Mouse (Mus musculus): ENCODE measurements at regions not wholly inside any gene's neighbourhood (a gene's known extent, or its start where the extent isn't known, plus 50 kb on each side); places are given as distances from the start of the nearest gene placed in this dataset.
A peak's percentile ranks its signal among the peaks of the same experiment; 100 is the strongest.

DNA sequence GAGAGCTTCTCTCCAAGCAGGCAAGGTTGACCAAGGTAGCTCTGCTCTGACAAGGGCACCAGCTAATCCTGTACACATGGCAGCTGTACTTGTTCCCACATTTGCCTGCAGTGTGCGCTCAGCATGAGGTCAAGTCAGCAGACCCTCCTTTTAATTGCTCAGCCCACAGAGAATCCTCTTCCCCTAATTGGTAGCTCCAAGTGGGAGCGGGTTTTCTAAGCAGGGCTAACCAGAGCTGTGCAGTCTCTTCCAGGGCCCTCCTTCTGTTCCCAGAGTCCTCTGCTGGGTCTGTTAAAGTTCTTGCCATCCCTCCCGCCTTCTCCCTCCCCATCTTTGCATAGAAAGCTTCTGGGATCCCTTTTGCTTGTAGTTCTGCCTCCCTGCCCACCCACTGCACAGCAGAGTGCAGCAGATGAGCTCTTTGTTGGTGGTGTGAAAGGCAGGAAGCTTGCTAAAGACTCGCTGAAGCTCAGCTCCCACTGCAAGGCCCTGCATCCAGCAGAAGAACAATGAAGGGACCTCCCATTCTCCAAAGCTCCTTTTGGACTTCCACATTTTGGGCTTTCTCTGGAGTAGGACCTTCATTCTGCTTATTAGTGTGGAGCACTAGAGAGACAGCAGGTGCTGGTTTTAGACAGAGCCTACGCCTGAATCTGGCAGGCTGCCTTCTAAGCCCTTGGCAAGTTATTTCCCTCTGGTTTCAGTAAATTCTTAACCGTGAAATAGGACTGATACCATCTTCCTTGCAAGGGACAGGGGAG lies 235.3 kb upstream of the Serp2 start:
- DNase-seq (ENCODE audit: low spot score): no peak

DNA sequence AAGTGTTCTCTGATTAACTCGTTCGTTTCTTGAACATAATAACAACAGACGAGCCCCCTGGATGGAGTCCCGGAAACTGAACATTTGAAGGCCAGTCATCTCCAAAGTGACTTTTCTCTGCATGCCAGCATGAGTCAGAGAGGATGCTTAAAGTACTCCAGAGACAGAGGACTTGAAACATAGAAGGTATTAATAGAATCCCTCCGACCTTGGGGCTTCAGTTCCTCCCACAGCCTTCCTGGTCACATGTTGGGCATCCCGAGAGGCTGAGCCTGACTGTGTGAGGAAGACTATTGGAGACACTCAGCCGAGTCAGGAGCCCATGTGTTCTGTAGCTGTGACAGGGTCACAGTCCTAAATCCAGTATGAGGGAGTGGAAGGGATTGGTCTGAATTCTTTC lies 232.7 kb upstream of the Serp2 start:
- DNase-seq (ENCODE audit: low spot score): no peak

DNA sequence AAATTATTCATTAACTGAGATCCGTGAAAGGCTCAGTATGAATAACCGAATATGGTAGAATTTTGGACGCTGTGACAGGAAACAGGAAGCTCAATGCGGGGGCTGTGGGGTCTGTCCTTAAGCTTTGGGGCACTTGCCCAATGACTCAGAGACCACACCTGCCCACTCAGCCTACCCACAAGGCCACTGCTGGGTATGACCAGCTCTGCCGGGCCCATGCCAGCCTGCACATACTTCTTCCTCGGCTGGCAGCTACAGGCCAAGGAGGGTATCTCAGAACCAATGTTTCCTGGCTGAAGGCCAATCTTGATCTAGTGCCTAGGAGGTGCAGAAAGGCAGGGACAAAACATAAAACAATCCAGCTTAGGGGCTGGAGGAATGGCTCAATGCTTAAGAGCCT lies 230.9 kb upstream of the Serp2 start:
- DNase-seq (ENCODE audit: low spot score): peak; percentile 70

DNA sequence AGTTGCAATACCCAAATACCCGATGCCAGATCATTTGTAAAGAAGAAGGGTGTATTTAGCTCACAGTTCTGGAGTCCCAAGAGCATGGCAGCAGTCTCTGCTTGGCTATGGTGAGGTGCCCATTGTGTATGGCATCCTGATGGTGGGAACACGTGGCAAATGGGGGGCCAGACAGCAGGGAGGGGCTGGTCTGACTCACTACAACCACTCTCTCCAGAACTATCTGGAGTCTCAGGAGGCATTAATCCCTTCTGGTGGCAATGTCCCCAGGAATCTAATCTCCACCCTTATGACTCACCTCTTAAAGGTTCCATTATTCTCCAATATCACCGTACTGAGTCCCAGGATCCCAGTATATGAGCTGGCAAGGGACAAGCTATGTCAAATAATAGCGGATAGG lies 229.5 kb upstream of the Serp2 start:
- no peak for DNase-seq (ENCODE audit: low spot score)

DNA sequence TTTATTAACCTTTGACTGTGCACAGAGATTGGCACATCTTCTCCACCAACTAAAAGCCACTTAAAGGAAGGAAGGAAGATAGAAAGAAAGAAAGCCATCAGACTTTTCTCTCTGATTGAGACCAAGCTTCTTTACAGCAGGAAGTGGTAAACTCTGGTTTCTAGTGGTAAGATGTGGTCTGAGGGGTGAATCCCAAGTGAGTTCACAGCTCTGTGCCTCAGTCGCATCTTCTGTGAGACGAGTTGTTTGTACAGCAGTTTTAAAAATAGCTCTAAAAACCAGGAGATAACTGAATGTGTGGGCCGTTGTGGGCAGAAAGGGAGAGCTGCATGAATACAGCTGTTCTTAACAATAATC lies 224.8 kb upstream of the Serp2 start:
- DNase-seq (ENCODE audit: low spot score): no peak

DNA sequence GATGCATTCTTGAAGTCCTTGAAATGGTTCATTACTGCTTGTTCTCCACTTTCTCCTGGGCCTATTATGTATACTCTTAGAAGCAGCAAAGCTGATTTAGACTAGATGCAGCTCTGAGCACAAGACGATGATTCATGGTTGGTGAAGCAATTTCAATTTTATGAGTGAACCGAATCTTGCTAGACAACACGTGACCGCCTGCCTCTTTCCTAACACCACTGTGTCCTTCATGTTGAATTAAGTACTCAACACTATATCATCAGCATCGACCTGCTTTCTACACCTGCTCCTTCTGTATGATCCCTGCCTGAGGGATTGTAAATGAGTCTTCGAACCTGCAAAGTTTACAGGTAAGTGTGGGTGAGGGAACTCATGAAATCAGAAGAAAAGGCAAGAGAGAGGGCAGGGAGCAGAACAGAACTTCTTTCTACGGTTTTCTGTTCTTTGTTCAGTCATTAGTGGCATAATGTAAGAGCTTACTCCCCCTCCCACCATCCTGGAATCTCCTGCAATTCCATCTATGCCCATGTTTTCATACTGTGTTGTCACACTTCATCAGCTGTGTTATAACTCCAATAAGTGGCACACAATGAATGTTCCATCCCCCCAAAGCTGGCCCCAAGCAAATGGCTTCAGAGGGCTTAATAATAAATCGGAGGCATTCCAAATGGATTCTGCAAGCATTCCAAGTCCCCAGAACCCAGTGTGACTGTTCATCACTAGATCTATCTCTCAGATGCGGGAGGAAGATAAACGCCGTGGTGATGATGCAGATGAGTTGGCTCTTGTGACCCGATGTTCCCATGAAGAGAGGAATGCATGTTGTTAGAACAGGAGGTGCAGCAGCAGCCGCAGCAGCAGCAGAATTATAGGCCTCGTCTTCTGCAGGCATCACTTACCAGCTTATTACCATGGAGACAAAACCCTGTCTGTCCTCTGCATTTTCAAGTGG lies 224.2 kb upstream of the Serp2 start:
- no peak for DNase-seq (ENCODE audit: low spot score)

DNA sequence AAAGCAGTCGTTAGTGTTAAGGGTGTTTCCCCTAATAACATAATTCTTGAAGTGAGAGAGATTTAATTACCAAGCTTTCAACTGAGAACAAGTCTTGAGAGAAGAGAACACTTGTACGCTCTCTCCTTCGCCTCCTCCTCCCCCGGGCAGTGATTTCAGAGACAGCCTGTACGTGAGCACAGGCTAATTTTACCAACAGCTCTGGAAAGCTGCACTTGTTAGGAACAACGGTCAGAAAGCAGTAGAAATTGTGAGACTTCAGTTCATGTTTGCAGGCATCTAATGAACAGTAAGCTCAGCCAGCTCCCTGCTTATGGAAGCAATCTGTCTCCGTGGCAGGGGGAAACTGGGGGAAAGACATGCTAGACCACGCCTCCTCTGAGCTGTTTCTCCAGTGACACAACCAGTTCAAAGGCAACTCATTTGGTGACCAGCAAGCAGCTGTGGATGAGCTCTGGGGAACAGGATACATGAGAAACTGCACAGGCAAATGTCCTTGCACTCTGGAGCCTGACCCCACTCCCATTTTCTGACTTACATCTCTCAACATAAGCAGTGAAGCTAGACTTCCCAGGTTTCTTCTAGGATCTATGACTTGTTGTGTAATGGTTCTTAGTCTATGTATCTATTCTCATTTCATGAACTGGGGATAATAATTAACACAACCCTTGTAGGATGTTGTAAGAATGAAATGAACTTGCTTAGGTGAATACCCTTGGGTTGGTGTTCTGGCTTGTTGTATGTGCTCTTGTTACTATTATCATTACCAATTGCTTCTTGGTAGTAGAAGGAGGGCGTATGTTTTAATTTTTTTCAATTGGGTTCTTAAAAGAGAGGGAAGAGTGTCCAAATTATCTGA lies 222.1 kb upstream of the Serp2 start:
- DNase-seq (ENCODE audit: low spot score): no peak

DNA sequence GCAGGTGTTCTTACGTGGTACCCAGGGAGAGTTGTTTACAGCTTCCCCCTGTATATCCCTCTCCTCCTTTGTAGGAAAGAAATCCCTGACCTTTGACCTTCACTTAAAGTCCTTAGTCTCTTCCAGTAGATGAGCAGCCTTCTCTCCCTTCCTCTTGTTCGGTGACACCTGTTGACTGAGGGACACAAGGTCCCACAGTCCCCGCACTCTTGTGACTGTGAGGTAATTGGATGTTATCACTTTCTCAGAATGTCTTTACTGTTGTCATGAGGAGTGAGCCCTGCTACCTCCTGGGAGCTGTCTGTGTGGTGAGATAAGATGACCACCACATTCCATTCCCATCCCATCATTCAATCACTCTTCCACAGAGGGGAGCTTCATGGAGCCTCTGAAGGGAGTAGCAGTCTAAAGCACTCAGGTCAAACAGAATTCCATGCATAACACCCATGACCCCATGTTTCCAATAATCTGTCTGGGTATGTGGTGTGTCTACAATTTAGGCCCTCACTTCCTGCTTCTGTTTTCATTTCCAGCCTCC lies 218.8 kb upstream of the Serp2 start:
- DNase-seq (ENCODE audit: low spot score): no peak

DNA sequence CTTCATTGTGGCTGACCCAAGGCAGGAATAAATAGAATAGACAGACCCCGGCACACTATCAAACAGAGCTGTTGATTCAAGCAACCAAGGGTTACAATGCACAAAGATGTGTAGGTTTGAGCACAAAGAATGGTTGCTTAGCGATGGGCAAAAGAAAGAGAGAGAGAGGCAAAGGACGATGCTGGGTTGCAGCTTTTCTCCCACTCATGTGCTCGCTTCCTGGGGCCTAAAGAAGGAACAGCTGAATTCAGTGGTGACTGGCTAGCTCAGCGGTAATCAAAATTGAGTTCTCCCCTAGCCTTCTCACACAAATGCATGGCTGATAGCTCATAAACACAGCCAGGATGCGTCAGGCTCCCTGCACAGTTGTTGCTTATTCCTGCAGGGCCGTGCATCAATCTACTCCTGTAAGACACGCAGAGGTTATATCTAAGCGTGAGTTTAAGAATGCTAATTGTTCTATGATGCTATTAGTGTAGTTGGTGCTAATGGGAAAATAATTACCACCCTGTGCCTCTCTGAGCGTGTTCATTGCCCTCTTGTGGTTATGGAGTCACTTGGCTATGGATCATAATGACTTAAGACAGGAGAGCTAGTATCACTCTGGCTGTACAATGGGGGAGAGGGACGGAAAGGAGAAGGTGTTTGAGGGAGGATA lies 216.2 kb upstream of the Serp2 start:
- no peak for DNase-seq (ENCODE audit: low spot score)

DNA sequence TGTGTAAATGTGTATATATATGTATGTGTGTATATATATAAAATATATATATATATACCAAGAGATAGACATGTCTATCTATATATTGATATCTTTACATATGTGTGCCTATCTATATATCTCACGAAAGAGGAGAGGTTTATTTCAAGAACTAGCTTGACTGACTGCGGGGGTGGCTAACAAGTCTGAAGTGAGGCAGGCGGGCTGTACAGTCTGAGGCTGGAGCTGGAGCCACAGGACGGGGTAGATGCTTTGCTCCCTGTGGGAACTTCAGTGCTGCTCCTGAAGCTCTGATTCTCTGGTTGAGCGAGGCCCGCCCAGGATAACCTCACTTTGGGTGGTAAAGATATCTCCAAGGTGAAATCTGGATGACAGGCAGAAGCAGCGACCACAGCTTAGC lies 213.4 kb upstream of the Serp2 start:
- no peak for DNase-seq (ENCODE audit: low spot score)

DNA sequence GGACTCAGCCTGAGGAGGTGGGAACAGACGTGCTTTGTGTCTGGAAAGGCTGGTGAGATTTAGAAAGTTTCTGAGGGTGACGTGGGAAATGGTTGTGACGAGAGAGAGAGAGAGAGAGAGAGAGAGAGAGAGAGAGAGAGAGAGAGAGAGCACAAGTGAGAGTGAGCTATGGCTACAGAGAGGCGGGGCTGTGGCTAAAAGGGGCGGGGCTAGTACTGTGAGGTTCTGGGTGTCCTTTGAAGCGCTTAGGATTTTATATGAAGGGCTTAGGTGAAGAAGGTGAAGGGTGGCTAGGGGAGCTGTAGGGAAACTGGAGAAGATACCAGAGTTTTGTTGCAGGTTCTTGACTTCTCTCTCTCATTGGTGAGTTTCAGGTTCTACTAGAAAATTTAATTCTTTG lies 210.6 kb upstream of the Serp2 start:
- DNase-seq (ENCODE audit: low spot score): no peak

DNA sequence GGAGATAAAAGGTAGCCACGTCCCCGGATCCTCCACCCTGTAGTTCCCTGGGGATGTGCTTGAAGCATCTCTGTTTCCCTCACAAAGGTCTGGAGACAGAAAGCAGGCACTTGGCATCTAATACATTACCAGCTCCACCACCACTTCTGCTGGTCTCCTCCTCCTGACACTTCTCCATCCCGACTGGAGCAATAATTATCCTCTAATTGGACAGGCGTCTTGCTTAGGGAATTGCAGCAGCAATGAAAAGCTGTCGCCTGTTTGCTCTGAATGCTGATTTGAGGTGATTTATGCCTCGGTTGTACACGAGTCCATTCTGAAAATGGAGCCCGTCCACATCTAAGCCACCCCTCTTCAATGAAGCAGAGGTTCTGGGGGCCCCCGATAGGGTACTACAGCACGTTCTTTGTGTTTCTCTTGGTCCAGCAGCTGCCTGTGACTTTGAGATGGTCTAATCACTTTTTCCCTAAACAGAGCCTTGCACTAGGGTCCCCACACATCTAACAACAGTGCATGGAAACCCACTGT lies 209.6 kb upstream of the Serp2 start:
- no peak for DNase-seq (ENCODE audit: low spot score)

DNA sequence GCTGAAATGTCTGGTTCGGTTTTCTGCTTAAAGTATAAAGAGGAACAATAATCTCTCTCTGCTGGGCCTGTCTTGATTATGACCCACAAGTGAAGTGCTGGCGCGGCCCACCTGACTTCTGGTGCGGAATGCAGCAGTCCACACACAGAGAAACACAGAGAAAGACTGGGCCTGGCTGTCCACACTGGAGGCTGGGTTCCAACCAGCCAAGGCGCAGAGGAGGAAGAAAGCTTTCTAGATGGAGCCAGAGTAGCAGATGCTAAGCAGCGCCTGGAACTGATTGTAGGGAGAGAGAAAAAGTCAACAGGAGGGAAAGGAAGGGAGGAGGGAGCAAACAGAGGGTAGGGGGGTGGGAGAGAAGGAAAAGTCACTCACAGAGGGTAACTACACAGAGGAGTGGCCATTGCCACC lies 208.4 kb upstream of the Serp2 start:
- no peak for DNase-seq (ENCODE audit: low spot score)

DNA sequence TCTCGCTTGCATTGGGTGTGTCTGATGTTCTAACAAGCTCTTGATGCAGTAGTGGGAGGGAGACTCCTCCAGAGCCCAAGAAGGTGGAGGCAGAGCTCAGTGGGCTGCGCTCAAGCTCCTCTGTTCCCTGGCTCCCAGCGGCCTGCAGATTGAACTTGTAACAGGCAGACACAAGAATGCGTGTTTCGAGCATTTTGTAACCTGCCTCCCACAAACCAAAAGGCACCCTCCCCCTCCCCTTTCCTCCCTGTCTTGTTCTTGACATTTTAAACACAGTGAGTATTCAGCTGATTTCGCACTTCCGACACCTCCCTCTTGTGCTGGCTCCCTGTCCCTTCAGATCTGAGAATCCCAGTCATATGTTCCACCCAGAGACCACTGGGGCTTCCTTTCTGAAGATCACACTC lies 207.7 kb upstream of the Serp2 start:
- DNase-seq (ENCODE audit: low spot score): peak; percentile 62

DNA sequence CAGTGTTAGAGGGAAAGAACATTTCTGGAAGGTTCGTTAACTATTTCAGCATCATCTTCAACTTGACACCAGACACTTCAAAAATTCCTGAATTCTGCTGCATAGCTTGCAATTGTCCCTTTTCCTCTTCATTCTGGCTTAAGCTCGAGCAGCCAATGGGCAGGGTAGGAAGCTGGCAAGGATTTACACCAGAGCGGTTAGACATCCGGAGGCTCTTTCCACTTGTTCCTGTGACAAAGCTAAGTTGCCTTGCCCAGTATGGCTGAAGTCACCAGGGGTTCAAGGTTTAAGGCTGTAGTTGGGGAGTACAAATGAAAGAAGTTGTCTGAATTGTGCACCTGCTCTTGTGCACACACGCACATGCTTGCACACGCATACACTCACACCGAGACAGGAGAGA lies 206.8 kb upstream of the Serp2 start:
- DNase-seq (ENCODE audit: low spot score): no peak

DNA sequence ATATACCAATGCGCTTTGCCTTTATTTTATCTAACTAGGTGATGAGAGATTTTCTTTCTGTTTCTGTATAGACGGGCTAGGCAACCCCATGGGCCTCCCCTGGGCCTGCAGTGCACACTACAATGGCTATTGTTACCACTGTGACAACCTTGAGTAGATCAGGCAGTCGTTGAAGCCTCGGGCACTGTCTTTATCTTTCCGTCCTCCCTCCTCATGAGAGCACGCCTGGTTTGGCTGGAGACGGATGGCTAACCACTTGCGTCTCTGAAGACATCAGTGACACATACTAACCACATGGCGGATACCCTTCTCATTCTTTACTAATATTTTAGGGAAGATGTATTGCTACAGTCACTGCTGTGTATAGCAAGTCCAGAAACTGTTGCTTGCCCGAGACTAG lies 206.1 kb upstream of the Serp2 start:
- DNase-seq (ENCODE audit: low spot score): no peak

DNA sequence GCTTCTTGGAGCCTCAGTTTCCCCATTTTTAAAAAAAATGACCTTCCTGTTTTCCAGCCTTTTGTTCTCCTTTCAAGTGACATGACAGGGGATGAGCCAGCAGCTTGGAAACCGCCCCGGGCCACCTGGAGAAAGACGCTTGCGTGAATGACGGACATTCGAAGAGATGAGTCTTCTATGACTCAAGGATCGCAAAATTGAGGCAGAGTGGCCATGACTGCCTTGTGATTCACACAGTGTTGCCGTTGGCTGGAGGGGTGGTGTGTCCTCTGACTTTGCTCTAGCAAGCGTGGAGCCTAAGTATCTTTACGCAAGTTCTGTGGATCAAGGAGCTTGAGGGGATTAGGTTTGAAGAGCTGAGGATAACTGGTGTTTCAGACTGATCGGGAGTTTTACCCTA lies 205.0 kb upstream of the Serp2 start:
- DNase-seq (ENCODE audit: low spot score): no peak

DNA sequence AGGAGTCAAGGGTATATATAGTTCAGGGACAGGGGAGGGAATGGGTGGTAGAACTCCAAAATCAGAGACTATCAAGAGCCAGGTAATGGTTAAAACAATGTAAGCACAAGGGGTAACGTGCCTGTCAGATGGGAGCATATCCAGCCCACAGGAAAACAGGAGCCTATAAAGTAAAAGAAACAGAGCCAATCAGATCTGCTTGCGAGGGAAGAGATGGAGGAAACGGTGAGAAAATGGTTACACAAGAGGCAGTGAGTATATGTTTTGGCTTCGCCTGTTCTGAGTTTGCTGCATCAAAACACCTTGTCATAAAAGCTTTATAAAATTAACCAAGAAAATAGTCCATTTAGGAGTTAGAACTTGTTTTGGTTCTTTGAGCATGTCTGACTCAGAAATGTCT lies 204.6 kb upstream of the Serp2 start:
- DNase-seq (ENCODE audit: low spot score): no peak

DNA sequence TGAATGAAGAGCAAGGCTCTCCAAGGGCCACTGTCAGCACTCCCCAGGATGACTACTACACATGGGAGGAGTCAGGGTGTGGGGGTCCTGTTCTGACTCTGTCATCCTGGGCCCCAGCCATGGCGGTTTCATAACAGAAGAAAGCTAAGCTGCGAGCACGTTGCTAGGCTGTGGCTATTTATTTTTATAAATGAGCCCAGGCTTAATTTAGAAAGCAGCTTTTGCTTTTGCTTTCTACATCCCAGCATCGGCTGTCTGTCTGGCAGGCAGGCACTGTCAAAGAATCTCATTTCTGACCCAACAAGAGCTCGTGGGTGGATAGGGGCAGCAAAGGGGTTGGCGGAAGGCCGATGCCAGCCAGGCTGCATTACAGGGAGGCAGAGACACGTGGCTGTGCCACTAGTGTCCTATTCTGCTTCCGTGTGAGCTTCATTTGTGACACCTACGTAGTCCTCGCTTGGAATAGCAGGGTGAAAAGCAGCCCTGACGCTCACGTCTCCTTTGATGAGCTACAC lies 203.9 kb upstream of the Serp2 start:
- peak; percentile 46 for DNase-seq (ENCODE audit: low spot score)

DNA sequence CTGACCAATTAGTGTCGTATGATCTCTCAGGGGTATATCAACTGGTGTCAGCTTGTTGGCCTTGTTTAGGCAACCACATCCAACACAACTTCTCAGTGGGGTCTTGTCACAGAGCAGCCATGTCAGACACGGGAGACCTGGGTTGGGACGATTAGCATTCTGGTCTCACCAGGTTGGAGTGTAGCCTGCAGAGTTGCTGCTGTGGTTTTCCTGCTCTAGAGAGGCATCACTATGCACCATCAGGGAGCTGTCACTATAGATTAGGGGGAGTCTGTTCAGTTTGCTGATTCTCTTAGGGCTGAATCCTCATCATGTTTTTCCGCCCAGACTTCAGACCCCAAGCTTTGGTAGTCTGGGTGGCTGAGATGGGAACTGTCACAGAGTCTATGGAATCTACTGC lies 202.7 kb upstream of the Serp2 start:
- no peak for DNase-seq (ENCODE audit: low spot score)

DNA sequence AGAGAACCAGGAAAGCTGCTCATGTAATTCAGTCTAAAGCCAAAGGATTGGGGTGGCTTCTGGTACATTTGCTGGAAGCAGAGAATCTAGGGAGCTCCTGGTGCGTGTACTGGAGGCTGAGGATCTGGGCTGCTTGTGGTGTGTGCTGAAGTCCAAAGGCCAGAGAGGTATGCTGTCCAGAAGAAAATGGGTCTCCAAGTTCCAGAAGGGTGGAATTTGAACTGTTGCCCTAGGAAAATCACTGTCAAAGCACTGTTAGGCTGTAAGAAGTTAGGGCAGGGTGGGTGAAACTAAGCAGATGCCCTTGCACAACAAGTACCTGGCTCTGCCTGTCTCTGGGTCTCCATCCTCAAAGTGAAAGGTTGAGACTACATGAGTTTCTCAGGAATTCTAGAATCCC lies 201.9 kb upstream of the Serp2 start:
- DNase-seq (ENCODE audit: low spot score): no peak
